Mouse (Mus musculus) limb, embryonic 15.5 days (tissue): ENCODE results near the gene Plcb4. TPM values are rescaled to one million over a fixed set of nuclear protein-coding genes. Genes with fewer than 3 reads are reported as not detected.

Experiments
- ATAC-seq: fragments of 200-750 bp; cut with Nextera tagmentation; 2 replicates; pipeline ENCODE4 v1.8.0; 2017; ENCODE audit warnings: low read depth, moderate TSS enrichment; ENCODE audit not compliant: insufficient number of reproducible peaks, low FRiP score, low TSS enrichment
- H3K27ac ChIP-seq: fragments of 300-500 bp; sonication (generic); 2 replicates; pipeline ENCODE4 v1.5.1; 2015; ENCODE audit warnings: moderate library complexity, mild to moderate bottlenecking, inconsistent platforms
- H3K27me3 ChIP-seq: fragments of 300-500 bp; sonication (generic); 2 replicates; pipeline ENCODE4 v1.6.1; 2015; ENCODE audit warnings: inconsistent platforms
- H3K36me3 ChIP-seq: fragments of 300-500 bp; sonication (generic); 2 replicates; pipeline ENCODE4 v1.6.1; 2015; ENCODE audit warnings: inconsistent platforms
- H3K4me1 ChIP-seq: fragments of 300-500 bp; sonication (generic); 2 replicates; pipeline ENCODE4 v1.6.1; 2015; ENCODE audit warnings: inconsistent platforms
- H3K4me2 ChIP-seq: fragments of 300-500 bp; sonication (generic); 2 replicates; pipeline ENCODE4 v1.6.1; 2015; ENCODE audit warnings: mild to moderate bottlenecking, inconsistent platforms
- H3K4me3 ChIP-seq: fragments of 300-500 bp; sonication (generic); 2 replicates; pipeline ENCODE4 v1.5.1; 2015; ENCODE audit warnings: mild to moderate bottlenecking, inconsistent platforms
- H3K9ac ChIP-seq: fragments of 300-500 bp; sonication (generic); 2 replicates; pipeline ENCODE4 v1.6.1; 2015; ENCODE audit warnings: inconsistent platforms
- H3K9me3 ChIP-seq: fragments of 300-500 bp; sonication (generic); 2 replicates; pipeline ENCODE4 v1.6.1; 2016; ENCODE audit warnings: inconsistent platforms
- WGBS: fragments of 180-500 bp; shearing (Covaris S2); methylation state at CpG from one replicate; pipeline ENCODE4 v1.1.7; 2015; 5-methylcytosine and 5-hydroxymethylcytosine counted together
- polyA plus RNA-seq: library from polyadenylated mRNA; unstranded; fragments of >200 nt; fragmentation: Nextera tagmentation; extraction: Ambion mirVana; gene quantifications from 2 replicates; pipeline ENCODE4 v1.2.1, GENCODE M21; 2015

The Plcb4 gene
- polyA plus RNA-seq, 1 experiment from 2014 or later = 17.4 TPM

- Histone ChIP-seq H3K4me3 (no peak overlapping the region), H3K4me1 (peaks cover 6% of the 10 kb centered on the region), H3K36me3 (no peaks in the 10 kb centered on the region), H3K4me2 (no peak overlapping the region), H3K9ac (no peak overlapping the region), H3K9me3 (no peaks in the 10 kb centered on the region), H3K27me3 (no peaks in the 10 kb centered on the region), H3K27ac (no peak overlapping the region)
- no peak for ATAC-seq
- 82% methylated on average over 6 of the region's 6 CpGs for WGBS
Observed at GRCm38 (mm10) chr2:135875549-135875948, 216.7 kb downstream of the Plcb4 start.

GRCm38 (mm10) chr2:135879356-135879755, 220.5 kb downstream of the Plcb4 start:
- no peak for ATAC-seq
- peaks cover 6% of the 10 kb centered on the region for H3K4me1 ChIP-seq
- H3K4me2 ChIP-seq = no peak overlapping the region
- H3K9ac ChIP-seq = no peak overlapping the region
- H3K4me3 ChIP-seq = no peak overlapping the region
- no peaks in the 10 kb centered on the region for H3K9me3 ChIP-seq
- H3K36me3 ChIP-seq = no peaks in the 10 kb centered on the region
- no peak overlapping the region for H3K27ac ChIP-seq
- H3K27me3 ChIP-seq = no peaks in the 10 kb centered on the region
- 88% methylated on average over 7 of the region's 7 CpGs for WGBS

GRCm38 (mm10) chr2:135880269-135880760, 221.5 kb downstream of the Plcb4 start:
- H3K4me3 ChIP-seq = no peak overlapping the region
- H3K9me3 ChIP-seq = no peaks in the 10 kb centered on the region
- H3K27ac ChIP-seq = 0 out of 2 replicates have a peak overlapping the region, but pooled peaks have one; percentile 6
- no peak overlapping the region for H3K4me2 ChIP-seq
- ATAC-seq = no peak
- no peak overlapping the region for H3K9ac ChIP-seq
- H3K36me3 ChIP-seq = no peaks in the 10 kb centered on the region
- peaks cover 6% of the 10 kb centered on the region for H3K4me1 ChIP-seq
- WGBS = 27% methylated on average over 6 of the region's 6 CpGs
- no peaks in the 10 kb centered on the region for H3K27me3 ChIP-seq

- 81% methylated on average over 4 of the region's 4 CpGs for WGBS
- Histone ChIP-seq H3K36me3 (no peaks in the 10 kb centered on the region), H3K27me3 (no peaks in the 10 kb centered on the region), H3K27ac (no peak overlapping the region), H3K9ac (no peak overlapping the region), H3K9me3 (no peaks in the 10 kb centered on the region), H3K4me2 (no peak overlapping the region), H3K4me3 (no peak overlapping the region), H3K4me1 (peaks cover 8% of the 10 kb centered on the region)
- ATAC-seq = no peak
Observed at GRCm38 (mm10) chr2:135883359-135883758, 224.5 kb downstream of the Plcb4 start.

- Histone ChIP-seq H3K27me3 (no peaks in the 10 kb centered on the region), H3K36me3 (no peaks in the 10 kb centered on the region), H3K9me3 (no peaks in the 10 kb centered on the region), H3K4me2 (no peak overlapping the region), H3K4me3 (no peak overlapping the region), H3K27ac (no peak overlapping the region), H3K9ac (no peak overlapping the region), H3K4me1 (peaks cover 8% of the 10 kb centered on the region)
- no peak for ATAC-seq
- 63% methylated on average over 7 of the region's 7 CpGs for whole genome bisulfite sequencing
Observed at GRCm38 (mm10) chr2:135884534-135885180, 225.8 kb downstream of the Plcb4 start.

GRCm38 (mm10) chr2:135885607-135886006, 226.8 kb downstream of the Plcb4 start:
- 0 out of 2 replicates have a peak, but pooled peaks cover 2% of the 10 kb centered on the region for H3K4me1 ChIP-seq
- no peaks in the 10 kb centered on the region for H3K27me3 ChIP-seq
- no peaks in the 10 kb centered on the region for H3K36me3 ChIP-seq
- no peak overlapping the region for H3K9ac ChIP-seq
- no peak overlapping the region for H3K27ac ChIP-seq
- no peak for ATAC-seq
- H3K4me3 ChIP-seq = no peak overlapping the region
- 44% methylated on average over 6 of the region's 6 CpGs for WGBS
- no peak overlapping the region for H3K4me2 ChIP-seq
- H3K9me3 ChIP-seq = no peaks in the 10 kb centered on the region

- Histone ChIP-seq H3K4me1 (0 out of 2 replicates have a peak, but pooled peaks cover 2% of the 10 kb centered on the region), H3K27ac (no peak overlapping the region), H3K9me3 (no peaks in the 10 kb centered on the region), H3K27me3 (no peaks in the 10 kb centered on the region), H3K36me3 (no peaks in the 10 kb centered on the region), H3K4me3 (no peak overlapping the region), H3K9ac (no peak overlapping the region), H3K4me2 (no peak overlapping the region)
- WGBS = 88% methylated on average over 9 of the region's 9 CpGs
- ATAC-seq = no peak
Observed at GRCm38 (mm10) chr2:135886081-135886679, 227.4 kb downstream of the Plcb4 start.

GRCm38 (mm10) chr2:135887805-135888204, 229.0 kb downstream of the Plcb4 start:
- Histone ChIP-seq H3K27ac (no peak overlapping the region), H3K36me3 (no peaks in the 10 kb centered on the region), H3K27me3 (no peaks in the 10 kb centered on the region), H3K4me2 (no peak overlapping the region), H3K9me3 (no peaks in the 10 kb centered on the region), H3K4me1 (0 out of 2 replicates have a peak, but pooled peaks cover 2% of the 10 kb centered on the region), H3K9ac (no peak overlapping the region), H3K4me3 (no peak overlapping the region)
- 67% methylated on average over 2 of the region's 2 CpGs for WGBS
- ATAC-seq = no peak

- no peak overlapping the region for H3K9ac ChIP-seq
- no peaks in the 10 kb centered on the region for H3K27me3 ChIP-seq
- no peak overlapping the region for H3K4me2 ChIP-seq
- 40% methylated on average over 4 of the region's 4 CpGs for WGBS
- no peaks in the 10 kb centered on the region for H3K36me3 ChIP-seq
- H3K27ac ChIP-seq = no peak overlapping the region
- ATAC-seq = no peak
- no peak overlapping the region for H3K4me3 ChIP-seq
- no peaks in the 10 kb centered on the region for H3K9me3 ChIP-seq
- 0 out of 2 replicates have a peak, but pooled peaks cover 2% of the 10 kb centered on the region for H3K4me1 ChIP-seq
Observed at GRCm38 (mm10) chr2:135888206-135888605, 229.4 kb downstream of the Plcb4 start.

GRCm38 (mm10) chr2:135888767-135889166, 230.0 kb downstream of the Plcb4 start:
- Histone ChIP-seq H3K4me3 (no peak overlapping the region), H3K9ac (no peak overlapping the region), H3K27me3 (no peaks in the 10 kb centered on the region), H3K9me3 (no peaks in the 10 kb centered on the region), H3K4me1 (0 out of 2 replicates have a peak, but pooled peaks cover 2% of the 10 kb centered on the region), H3K4me2 (no peak overlapping the region), H3K36me3 (no peaks in the 10 kb centered on the region), H3K27ac (no peak overlapping the region)
- ATAC-seq = no peak
- WGBS = 85% methylated on average over 10 of the region's 10 CpGs

GRCm38 (mm10) chr2:135890083-135890482, 231.3 kb downstream of the Plcb4 start:
- Histone ChIP-seq H3K36me3 (no peaks in the 10 kb centered on the region), H3K4me1 (0 out of 2 replicates have a peak, but pooled peaks cover 2% of the 10 kb centered on the region), H3K9me3 (no peaks in the 10 kb centered on the region), H3K27me3 (no peaks in the 10 kb centered on the region), H3K27ac (no peak overlapping the region), H3K4me3 (no peak overlapping the region), H3K4me2 (no peak overlapping the region), H3K9ac (no peak overlapping the region)
- 93% methylated on average over 1 of the region's 1 CpGs for WGBS
- ATAC-seq = no peak

- Histone ChIP-seq H3K9me3 (no peaks in the 10 kb centered on the region), H3K27ac (no peak overlapping the region), H3K36me3 (no peaks in the 10 kb centered on the region), H3K4me2 (no peak overlapping the region), H3K27me3 (no peaks in the 10 kb centered on the region), H3K4me1 (no peaks in the 10 kb centered on the region), H3K9ac (no peak overlapping the region), H3K4me3 (no peak overlapping the region)
- ATAC-seq = no peak
- 92% methylated on average over 10 of the region's 10 CpGs for WGBS
Observed at GRCm38 (mm10) chr2:135891097-135891496, 232.3 kb downstream of the Plcb4 start.
